Mouse (Mus musculus) G1E-ER4 (cell line): ENCODE measurements around the gene Nfatc2. TPM values are rescaled to one million over a fixed set of nuclear protein-coding genes. Genes with fewer than 3 reads are reported as not detected.

Source experiments
- GATA1 ChIP-seq: IDR thresholded peaks from one replicate; pipeline ENCODE4 v1.8.0; 2012; ENCODE audit warnings: low read length, inconsistent platforms
- polyA plus RNA-seq: library from polyadenylated mRNA; stranded (reverse); fragments of >175 nt; gene quantifications from 2 replicates; pipeline ENCODE4 v1.2.3, GENCODE M21; 2012

The Nfatc2 gene
- polyA plus RNA-seq, 1 experiment: not detected

DNA sequence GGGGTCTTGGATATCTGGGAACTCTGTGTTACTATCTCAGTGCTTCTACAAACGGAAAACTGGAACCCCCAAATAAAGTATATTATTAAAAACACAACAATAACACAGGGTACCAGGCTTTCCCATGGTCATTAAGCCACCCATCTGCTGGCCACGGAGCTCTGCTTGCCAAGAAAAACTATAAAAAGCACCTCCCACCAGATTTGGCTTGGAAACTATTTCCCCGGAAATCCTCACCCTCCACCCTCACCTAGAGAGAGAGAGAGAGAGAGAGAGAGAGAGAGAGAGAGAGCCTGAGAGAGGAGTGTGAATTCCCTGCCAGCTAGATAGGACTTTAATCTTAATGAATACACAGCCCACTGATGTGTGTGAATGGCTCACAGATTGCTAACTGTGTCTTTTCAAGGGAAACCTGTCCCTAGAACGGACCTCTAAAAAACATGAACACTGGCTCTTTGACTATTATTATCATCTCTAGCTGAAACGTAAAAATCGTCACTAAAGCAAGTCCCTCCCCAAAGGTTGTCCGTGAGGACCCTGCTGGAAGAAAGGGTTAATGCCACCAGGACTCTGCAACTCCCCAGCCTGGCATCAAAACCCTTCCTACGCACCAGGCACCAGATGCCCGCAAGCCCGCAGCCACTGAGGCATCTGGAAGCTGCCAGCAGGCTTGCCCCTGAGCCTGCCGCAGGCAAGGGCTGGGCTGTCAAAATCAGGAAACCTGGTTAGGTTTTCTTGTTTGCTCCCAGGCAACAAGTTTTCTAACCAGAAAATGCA, 12.7 kb downstream of the Nfatc2 start:
- TF ChIP-seq GATA1: no peak

DNA sequence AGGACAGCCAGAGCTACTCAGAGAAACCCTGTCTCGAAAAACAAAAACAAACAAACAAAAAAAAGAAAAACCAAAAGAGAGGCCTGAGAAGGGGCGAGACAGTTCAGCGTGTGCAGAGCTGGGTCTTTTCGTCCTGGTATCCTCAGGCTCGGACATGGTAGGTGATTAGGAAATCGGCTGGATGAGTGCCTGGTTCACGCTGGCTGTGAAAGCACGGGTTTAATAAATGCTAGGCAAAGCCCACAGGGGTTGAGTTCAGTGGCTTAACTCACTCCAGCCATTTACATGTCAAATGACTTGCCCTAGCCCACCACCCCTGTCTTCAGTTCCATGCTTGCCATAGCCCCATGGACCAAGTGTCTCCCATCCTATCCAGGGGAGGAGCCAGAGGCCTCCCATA, 14.3 kb downstream of the Nfatc2 start:
- no peak for TF ChIP-seq GATA1

DNA sequence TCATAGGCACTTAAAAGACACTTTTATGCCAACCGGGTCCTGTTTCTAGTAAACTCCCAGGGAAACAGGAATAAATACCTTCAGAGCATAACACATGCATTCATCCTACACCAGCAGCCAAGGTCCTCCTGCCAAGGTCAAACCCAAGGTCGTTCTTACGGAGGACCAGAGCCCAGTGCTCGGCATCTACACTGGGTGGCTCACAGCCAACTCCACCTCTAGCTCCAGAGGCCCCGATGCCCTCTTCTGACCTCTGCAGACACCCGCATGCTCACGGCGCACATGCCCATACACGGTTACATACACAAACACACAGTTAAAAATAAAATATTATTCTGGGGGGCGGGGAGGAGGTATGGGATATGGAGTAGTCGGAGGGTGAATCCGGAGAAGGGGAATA, 14.9 kb downstream of the Nfatc2 start:
- TF ChIP-seq GATA1: no peak

DNA sequence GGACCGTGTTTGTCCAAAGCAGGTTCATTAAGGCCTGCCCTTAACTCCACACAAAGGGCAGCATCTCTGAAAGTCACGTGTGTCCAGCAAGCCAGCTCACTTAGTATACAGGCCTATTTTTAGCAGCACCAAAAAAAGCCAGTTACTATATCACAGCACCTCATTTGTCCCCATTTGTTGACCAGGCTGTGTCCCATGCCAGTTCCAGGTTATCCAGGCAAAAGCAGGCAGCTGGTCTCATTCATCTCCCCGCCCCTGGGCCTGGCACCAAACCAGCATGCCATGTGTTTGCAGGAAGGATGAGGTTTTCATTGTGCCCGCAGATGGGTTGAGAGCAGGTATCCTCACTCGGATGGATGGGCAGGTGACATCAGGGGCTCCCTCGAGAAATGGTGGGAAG, 16.6 kb downstream of the Nfatc2 start:
- no peak for TF ChIP-seq GATA1

DNA sequence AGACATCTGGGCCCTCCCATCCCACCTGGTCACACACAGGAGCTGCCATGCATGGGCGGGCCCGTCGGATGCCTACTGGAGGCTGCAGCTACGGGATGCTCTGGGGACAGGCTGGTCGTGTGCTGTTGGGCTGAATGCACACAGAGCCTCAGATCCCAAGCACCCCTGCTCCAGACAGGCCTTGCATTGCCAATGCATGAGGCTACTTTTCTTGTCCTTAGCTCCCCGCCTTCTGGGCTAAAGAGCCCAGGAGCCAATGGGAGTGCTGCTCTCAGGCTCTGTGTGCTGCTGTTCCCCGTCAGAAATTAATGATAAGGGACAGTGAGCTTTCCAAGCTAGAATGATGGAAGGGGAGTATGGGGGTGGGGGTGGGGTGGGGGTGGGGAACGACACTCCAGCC, 17.0 kb downstream of the Nfatc2 start:
- TF ChIP-seq GATA1: no peak

DNA sequence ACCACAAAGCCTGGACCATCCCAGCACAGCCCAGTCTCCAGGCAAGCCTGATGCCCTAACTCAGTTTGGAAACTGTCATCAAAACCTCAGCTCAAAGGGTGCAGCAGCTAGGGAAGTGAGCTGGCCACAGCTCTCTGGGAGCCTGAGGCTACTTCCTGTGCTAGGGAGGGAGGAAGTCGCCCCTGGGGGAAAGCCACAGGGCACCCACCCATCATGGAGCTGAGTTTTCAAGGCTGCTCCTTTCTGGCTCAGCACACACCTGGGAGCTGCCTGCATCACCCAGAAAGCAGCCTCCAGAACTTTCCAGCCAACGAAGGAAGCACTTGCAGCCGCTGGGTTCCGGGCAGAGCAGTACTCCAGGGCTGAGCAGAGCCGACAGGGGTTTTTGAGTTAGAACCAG, 18.4 kb downstream of the Nfatc2 start:
- no peak for TF ChIP-seq GATA1

DNA sequence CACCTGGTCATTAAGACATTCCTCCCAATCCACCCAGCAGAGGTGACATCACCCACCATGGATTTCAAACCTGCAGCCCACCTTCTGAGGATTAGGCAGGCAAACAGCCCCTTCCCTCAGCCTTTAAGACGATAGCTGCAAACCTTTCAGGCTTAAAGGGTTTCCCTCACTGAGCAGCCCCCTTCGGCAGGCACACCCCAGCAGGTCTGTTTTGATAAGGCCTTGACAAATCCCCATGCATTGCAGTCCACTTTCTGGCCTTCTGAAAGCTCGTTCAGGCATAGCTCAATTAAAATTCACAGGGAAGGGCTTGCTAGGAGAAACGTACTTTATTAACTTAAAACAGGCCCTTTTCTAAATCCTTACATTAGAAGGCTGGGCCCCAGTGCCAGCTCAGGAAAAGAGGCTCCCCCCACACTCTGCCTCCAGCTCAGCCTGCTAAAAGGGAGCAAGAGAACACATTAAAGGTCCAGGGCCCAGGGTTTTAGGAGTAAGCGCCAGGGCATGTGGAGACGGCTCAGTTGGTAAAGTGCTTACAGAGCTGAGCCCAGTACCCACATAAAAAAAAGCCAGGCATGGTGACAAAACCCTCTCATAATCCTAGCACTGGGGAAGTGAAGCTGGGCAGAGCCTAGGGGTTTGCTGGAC, 20.1 kb downstream of the Nfatc2 start:
- no peak for TF ChIP-seq GATA1

DNA sequence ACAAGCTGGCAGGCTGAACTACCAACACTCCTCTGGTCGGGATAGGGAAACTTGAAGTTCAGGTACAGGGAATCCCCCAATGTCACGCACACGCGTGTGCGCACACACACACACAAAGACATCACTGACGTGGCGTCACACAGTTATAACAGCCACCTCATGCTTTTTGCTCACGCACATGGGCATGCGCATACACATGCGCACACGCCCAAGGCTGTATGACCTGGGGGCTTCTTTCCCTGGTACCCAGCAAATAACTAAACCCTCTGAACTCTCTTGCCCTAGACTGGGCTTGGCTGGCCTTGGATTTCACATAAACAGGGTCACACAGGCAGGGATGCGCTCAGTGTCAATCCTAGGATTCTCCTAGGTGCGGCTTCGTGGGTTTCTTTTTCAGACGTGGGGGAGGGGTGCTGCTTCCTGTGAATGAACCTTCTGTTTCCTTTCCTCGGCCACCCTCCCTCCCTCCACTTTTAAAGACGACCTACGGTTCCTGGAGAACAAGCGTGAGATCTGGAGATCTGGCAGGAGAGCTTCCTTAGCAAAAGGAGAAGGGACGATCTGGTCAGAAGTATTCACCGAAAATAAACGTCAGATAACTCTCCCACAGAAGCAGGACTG, 21.1 kb downstream of the Nfatc2 start:
- no peak for TF ChIP-seq GATA1

DNA sequence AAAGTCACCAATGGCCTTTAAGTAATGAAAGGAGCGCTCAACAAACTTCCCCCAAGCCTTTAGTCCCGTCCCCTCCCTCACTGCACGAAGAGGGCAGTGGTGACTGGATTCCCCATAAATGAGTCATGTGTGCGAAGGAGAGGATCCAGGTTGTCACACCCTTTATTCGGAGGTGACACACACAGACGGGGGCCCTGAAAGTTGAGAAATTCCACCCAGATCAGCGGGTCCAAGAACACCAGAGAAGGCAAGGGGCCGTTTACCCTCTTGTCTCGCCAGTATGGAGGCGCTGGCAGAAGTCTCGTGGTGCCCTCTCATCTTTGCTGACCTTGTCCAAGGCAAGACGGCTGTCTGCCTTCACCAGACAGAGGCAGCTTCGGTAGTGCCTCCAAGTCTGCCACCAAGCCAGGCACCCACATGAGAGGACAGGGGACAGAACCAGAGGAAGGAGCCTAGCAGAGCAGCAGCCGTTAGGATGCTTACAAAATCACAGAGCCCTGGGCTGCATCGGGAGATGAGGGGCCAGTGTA, 21.8 kb downstream of the Nfatc2 start:
- TF ChIP-seq GATA1: no peak

DNA sequence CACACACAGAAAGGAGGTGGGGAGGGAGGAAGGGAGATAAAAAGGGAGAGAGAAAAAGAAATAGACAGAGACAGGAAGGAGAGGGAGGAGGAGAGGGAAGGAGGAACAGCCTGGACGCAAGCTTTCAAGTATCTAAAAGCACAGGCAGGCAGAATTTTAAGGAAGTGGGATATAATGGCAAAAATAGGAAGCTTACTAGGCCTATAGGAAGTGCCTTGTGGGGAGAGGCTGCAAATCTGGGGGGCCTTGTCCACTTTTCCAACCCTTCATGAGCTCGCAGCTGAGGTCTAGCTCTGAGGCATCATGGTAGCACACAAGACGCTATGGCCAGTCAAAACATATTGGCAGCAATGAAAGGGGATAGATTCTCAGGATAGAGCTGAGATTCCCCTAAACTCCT, 22.3 kb downstream of the Nfatc2 start:
- TF ChIP-seq GATA1: no peak

DNA sequence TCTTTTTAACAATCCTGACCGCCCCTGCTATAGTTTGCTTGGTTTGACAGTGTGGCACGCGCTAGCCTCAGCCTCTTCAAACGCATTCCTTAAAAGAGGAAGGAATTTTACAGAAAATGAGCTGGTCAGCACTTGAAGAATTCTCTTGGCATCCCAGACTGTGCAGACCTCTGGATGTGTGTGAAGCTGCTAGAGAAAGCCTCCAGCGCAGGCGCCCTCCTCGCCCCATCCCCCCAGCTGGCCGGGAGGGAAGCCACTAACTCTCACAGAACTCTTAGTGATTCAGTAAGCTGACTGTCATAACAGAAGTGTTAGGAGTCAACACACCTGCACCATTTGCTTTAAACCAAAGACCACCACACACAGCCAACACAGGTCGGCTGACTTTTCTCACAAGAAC, 23.3 kb downstream of the Nfatc2 start:
- TF ChIP-seq GATA1: no peak

DNA sequence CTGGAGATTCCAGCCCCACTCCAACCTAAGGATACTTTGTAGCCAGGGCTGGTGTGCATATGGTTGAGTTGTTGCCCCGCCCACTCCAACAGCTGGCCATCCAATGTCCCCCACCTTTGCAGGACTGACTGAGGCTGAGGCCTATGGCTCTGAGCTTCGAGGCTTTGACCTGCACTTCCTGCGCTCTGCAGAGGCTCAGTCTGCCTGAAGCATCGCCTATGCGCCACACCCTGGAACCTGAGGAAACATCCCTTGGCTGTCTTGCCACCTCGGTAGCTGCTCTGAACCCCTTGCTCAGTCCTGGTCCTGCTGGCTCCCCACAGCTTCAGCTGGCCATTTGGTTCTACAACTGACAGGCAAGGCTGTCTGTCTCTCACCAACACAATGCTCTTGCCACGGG, 24.1 kb downstream of the Nfatc2 start:
- no peak for TF ChIP-seq GATA1

DNA sequence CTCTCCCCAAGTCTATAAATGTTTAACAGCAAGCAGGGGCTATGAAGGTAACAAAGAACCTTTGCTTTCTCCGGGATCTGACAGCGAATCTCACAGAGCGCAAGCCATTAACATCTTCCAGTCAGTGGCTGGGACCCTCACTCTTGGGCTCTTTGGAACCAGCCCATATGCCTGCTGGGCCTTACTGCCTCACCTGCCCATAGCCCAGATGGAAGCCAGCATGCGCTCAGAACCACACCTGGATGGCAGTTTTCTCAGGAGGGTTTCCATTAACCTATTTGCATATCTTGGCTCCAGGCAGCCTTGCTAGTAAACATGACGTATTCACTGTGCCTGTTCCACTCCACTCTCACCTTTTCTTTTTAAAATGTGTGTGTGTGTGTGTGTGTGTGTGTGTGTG, 25.6 kb downstream of the Nfatc2 start:
- TF ChIP-seq GATA1: no peak

DNA sequence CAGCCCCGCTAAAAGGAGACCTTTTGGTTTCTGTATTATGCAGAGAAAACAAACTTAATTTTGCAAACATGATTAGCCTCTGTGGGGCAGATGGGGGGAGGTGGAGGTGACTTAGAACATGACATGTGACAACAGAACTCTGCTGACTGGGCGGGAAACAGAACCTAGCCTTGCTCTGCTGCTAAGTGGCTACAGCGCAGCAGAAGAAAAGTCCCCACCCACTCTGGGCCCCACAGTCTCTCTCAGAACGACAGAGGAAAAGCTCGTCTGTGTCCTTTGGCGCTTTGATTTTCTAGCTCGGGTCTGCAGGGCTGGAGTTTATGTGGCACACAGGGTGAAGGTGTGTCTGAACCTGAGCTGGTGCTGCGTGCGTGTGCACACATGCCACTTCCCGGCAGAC, 26.5 kb downstream of the Nfatc2 start:
- TF ChIP-seq GATA1: no peak

DNA sequence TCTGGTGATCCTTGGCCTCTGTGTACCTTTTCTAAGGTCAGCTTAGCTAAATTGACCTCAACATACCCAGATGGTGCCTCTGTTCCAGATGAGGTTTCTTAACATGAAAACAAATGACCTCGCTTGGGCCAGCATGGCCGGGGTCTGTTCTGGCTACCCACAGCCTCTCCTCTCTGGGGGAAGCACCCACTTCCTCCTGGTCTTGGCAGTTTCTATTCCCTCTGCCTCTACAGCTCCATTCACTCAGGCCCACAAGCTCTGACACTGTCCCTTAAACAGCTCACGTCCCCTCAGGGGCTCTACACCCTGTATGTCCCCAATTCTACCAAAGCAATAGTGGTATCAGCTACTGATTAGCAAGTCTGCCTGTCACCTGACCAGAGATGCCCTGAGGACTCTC, 27.6 kb downstream of the Nfatc2 start:
- TF ChIP-seq GATA1: no peak

DNA sequence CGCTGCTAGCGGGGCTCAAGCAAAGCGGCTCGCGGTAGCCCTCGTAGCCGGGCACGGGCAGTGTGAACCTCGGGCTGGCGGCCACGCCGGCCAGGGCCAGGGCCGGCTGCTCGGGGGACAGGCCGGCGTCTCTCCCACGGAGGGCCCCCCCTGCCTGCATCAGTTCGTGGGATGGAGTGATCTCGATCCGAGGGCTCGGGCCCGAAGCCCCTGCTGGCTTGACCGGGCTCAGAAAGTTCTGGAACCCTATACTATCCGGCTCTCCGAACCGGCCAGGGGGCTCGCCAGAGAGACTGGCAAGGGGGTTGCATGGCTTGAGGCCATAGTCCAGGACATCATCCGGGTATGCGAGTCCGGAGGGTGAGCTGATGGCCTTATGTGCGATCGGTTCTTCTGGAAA, 30.2 kb downstream of the Nfatc2 start:
- TF ChIP-seq GATA1: no peak
